Mouse (Mus musculus) T-helper 17 cell (primary cell): ENCODE measurements at regions not wholly inside any gene's neighbourhood (a gene's known extent, or its start where the extent isn't known, plus 50 kb on each side); places are given as distances from the start of the nearest gene placed in this dataset.

Experiments used
- in situ Hi-C, 2 experiments: fragments of 300-600 bp; cut with MboI, MseI; formaldehyde crosslinking; loops; 1 replicate in 1 of 2; 2 replicates in 1 of 2; pipeline ENCODE4 v1.15.1; 2025; ENCODE audit warnings: high pct_unique_total_duplicates in 2 of 2

- in situ Hi-C loops = loop anchor here in 1 of 2 experiments (10.0 kb wide), 1 partner anchor 100 kb away; the partner anchor contains the start of gene Gm4070
Measured at GRCm38 (mm10) chr7:106055074-106055473, 101.3 kb upstream of the Gm4070 start.

GRCm38 (mm10) chr7:106036556-106036955 lies 82.8 kb upstream of the Gm4070 start:
- in situ Hi-C loops = loop anchor here (5.0 to 10.0 kb wide), 2 partner anchors 208 to 236 kb away; no protein-coding TSS in a partner anchor

- in situ Hi-C loops = loop anchor here (5.0 to 10.0 kb wide), 2 partner anchors 213 to 246 kb away; no protein-coding TSS in a partner anchor
Measured at GRCm38 (mm10) chr7:106031612-106032150, 77.9 kb upstream of the Gm4070 start.
